Mouse (Mus musculus) heart, embryonic 13.5 days (tissue): ENCODE measurements around the gene Tmem206. TPM values are rescaled to one million over a fixed set of nuclear protein-coding genes. Genes with fewer than 3 reads are reported as not detected.
A peak's percentile ranks its signal among the peaks of the same experiment; 100 is the strongest.

Source experiments
- ATAC-seq: fragments of 200-750 bp; cut with Nextera tagmentation; 2 replicates; pipeline ENCODE4 v1.8.0; 2017; ENCODE audit warnings: moderate TSS enrichment; ENCODE audit not compliant: insufficient number of reproducible peaks, low FRiP score, low TSS enrichment; ENCODE audit errors: extremely low read depth
- H3K27ac ChIP-seq: fragments of 300-500 bp; sonication (generic); replicated peaks from 2 replicates; pipeline ENCODE4 v1.5.1; 2015; ENCODE audit warnings: moderate library complexity, mild to moderate bottlenecking, inconsistent platforms
- H3K27me3 ChIP-seq: fragments of 300-500 bp; sonication (generic); replicated peaks from 2 replicates; pipeline ENCODE4 v1.6.1; 2015; ENCODE audit warnings: mild to moderate bottlenecking, inconsistent platforms
- H3K36me3 ChIP-seq: fragments of 300-500 bp; sonication (generic); 2 replicates; pipeline ENCODE4 v1.6.1; 2015; ENCODE audit warnings: mild to moderate bottlenecking, inconsistent platforms
- H3K4me1 ChIP-seq: fragments of 300-500 bp; sonication (generic); 2 replicates; pipeline ENCODE4 v1.6.1; 2015; ENCODE audit warnings: inconsistent platforms
- H3K4me2 ChIP-seq: fragments of 300-500 bp; sonication (generic); 2 replicates; pipeline ENCODE4 v1.6.1; 2015; ENCODE audit warnings: inconsistent platforms, mild to moderate bottlenecking, moderate library complexity
- H3K4me3 ChIP-seq: fragments of 300-500 bp; sonication (generic); 2 replicates; pipeline ENCODE4 v1.5.1; 2015; ENCODE audit warnings: moderate library complexity, mild to moderate bottlenecking, inconsistent platforms
- H3K9ac ChIP-seq: fragments of 300-500 bp; sonication (generic); 2 replicates; pipeline ENCODE4 v1.6.1; 2015; ENCODE audit warnings: inconsistent platforms, mild to moderate bottlenecking, moderate library complexity
- H3K9me3 ChIP-seq: fragments of 300-500 bp; sonication (generic); 2 replicates; pipeline ENCODE4 v1.6.1; 2016; ENCODE audit warnings: inconsistent platforms
- WGBS: fragments of 180-500 bp; shearing (Covaris S2); methylation state at CpG from one replicate; pipeline ENCODE4 v1.1.7; 2015; ENCODE audit warnings: mixed read lengths; 5-methylcytosine and 5-hydroxymethylcytosine counted together
- polyA plus RNA-seq: library from polyadenylated mRNA; unstranded; fragments of >200 nt; fragmentation: Nextera tagmentation; extraction: Ambion mirVana; gene quantifications from 2 replicates; pipeline ENCODE4 v1.2.1, GENCODE M21; 2015

Tmem206 gene
- polyA plus RNA-seq, 1 experiment from 2014 or later: 16.2 TPM

DNA sequence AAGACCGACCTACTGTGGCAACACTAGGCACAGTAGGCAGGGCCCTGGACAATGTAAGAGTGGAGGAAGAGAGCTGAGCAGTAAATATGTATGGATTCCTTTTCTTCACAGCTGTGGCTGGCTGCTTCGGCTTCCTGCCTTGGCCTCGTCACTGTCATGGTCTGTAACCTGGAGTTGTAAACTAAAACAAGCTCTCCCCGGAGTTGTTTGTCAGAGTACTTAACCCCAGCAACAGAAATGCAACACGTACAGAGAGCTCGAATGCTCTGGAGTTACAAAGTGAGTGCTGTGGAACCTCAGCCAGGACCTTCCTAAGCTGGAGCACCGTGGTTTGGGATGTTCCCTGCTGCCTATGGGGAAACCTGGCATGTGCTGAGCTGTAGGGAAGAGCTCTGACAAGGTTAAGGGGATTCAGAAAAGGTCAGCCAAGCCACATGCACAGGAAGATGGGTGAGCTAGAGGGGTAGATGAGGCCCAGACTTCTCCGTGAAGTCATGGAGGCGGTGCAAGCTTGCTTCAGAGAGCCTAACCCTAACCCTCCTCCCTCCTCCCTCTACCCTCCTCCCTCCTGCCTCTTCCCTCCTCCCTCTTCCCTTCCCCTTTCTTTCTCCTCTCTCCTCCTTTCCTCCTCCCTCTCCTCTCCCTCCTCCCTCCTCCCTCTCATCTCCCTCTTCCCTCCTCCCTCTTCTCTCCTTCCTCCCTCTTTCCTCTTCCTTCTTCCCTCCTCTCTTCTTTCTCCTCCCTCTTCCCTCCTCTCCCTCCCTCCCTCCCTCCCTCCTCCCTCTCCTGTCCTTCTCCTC is 31.5 kb upstream of the Tmem206 start:
- WGBS: 56% methylated on average over 9 of the region's 9 CpGs
- Histone ChIP-seq H3K9ac (no peak overlapping the region), H3K4me3 (no peak overlapping the region), H3K36me3 (no peaks in the 10 kb centered on the region), H3K9me3 (no peaks in the 10 kb centered on the region), H3K4me1 (peaks cover 36% of the 10 kb centered on the region), H3K27me3 (no peaks in the 10 kb centered on the region), H3K27ac (no peak overlapping the region), H3K4me2 (no peak overlapping the region)
- ATAC-seq: no peak

DNA sequence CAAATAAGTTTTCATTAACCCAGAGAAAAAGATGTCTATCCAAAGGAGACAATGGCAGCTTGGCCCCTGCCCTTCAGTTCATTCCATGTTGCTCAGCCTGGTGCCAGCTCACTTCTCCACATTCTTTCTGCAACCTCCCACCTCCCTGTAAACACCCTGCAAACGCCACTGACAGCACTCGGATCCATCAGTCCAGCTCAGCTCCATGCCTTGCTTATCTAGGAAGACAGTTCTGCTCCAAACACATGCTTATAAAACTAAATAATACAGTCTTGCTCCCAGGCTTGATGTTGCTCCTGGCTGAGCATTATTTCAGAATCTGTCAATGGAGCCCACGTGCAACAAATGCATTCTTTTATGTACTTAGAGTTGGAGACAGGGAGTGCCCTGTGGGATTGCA is 29.9 kb upstream of the Tmem206 start:
- 0 out of 2 replicates have a peak overlapping the region, but pooled peaks have one; percentile 28 for H3K4me2 ChIP-seq
- no peak for ATAC-seq
- WGBS: 31% methylated on average over 3 of the region's 3 CpGs
- H3K27ac ChIP-seq: peak overlapping the region; percentile 68
- H3K36me3 ChIP-seq: no peaks in the 10 kb centered on the region
- H3K27me3 ChIP-seq: no peaks in the 10 kb centered on the region
- peaks cover 46% of the 10 kb centered on the region for H3K4me1 ChIP-seq
- H3K4me3 ChIP-seq: no peak overlapping the region
- H3K9ac ChIP-seq: peak overlapping the region; percentile 56
- H3K9me3 ChIP-seq: no peaks in the 10 kb centered on the region

DNA sequence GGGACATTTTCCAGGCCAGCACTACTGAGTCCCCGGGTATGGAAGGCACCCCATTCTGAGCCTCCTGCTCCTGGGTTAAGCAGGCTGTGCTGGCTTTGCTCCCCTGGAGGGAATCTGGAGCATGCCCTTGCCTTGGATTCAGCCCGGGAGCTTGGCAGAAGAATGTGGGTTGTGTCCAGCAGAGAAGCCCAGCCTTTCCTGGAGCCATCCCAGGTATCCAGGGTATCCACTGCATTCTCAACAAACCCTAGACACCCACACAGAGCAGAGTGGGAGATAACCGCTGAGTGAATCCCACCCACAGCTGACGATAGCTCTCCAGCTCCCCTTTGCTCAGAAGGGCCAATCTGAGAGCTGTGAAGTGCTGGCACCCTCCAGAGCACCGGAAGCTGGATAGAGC is 29.3 kb upstream of the Tmem206 start:
- H3K4me2 ChIP-seq: peak overlapping the region; percentile 28
- peak overlapping the region; percentile 56 for H3K9ac ChIP-seq
- no peaks in the 10 kb centered on the region for H3K9me3 ChIP-seq
- H3K4me1 ChIP-seq: peaks cover 46% of the 10 kb centered on the region
- H3K36me3 ChIP-seq: no peaks in the 10 kb centered on the region
- H3K4me3 ChIP-seq: no peak overlapping the region
- H3K27me3 ChIP-seq: no peaks in the 10 kb centered on the region
- no peak for ATAC-seq
- H3K27ac ChIP-seq: peak overlapping the region; percentile 68
- WGBS: 25% methylated on average over 5 of the region's 5 CpGs

GRCm38 (mm10) chr1:191298304-191298703 is 27.4 kb upstream of the Tmem206 start:
- no peak overlapping the region for H3K9ac ChIP-seq
- 81% methylated on average over 4 of the region's 4 CpGs for WGBS
- ATAC-seq: no peak
- H3K4me2 ChIP-seq: no peak overlapping the region
- no peak overlapping the region for H3K27ac ChIP-seq
- no peaks in the 10 kb centered on the region for H3K27me3 ChIP-seq
- H3K4me1 ChIP-seq: peaks cover 45% of the 10 kb centered on the region
- no peak overlapping the region for H3K4me3 ChIP-seq
- no peaks in the 10 kb centered on the region for H3K9me3 ChIP-seq
- H3K36me3 ChIP-seq: no peaks in the 10 kb centered on the region

- H3K4me2 ChIP-seq: peak overlapping the region; percentile 16; the same call in 1 of the 2 replicates
- H3K27ac ChIP-seq: peak overlapping the region; percentile 77
- H3K36me3 ChIP-seq: no peaks in the 10 kb centered on the region
- no peak overlapping the region for H3K9ac ChIP-seq
- WGBS: 27% methylated on average over 11 of the region's 11 CpGs
- ATAC-seq: peak; percentile 55; the same call in 1 of the 2 replicates
- H3K4me3 ChIP-seq: no peak overlapping the region
- H3K4me1 ChIP-seq: peaks cover 43% of the 10 kb centered on the region
- H3K9me3 ChIP-seq: no peaks in the 10 kb centered on the region
- H3K27me3 ChIP-seq: no peaks in the 10 kb centered on the region
These were observed 26.3 kb upstream of the Tmem206 start for GRCm38 (mm10) chr1:191299215-191299942.

DNA sequence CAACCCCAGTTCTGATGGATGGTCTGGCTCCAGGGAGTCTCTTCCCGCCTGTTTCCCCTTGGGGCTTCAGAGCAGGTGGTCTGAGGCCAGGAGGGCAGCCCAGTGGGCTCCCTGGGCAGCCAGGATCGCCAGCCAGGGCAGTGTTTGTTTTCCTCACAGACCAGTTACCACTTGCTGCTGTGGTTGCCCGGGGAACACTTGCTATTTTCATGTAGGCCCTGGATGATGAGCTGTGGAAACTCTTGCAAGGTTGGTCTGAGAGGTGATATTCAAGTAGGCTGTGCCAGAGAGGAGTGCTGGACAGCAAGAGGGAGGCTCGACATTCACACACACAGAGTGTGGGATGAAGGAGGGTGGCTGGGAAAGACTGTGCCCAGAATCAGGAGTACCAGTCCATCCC is 23.8 kb upstream of the Tmem206 start:
- no peak overlapping the region for H3K4me2 ChIP-seq

GRCm38 (mm10) chr1:191303736-191304135 is 22.0 kb upstream of the Tmem206 start:
- Histone ChIP-seq H3K36me3 (peaks cover 20% of the 10 kb centered on the region), H3K9me3 (no peaks in the 10 kb centered on the region), H3K4me3 (no peak overlapping the region), H3K9ac (no peak overlapping the region), H3K27me3 (no peaks in the 10 kb centered on the region), H3K4me1 (peaks cover 20% of the 10 kb centered on the region), H3K27ac (no peak overlapping the region), H3K4me2 (no peak overlapping the region)
- no peak for ATAC-seq
- WGBS: 62% methylated on average over 3 of the region's 3 CpGs

More for the DNA sequence above, 23.8 kb upstream of the Tmem206 start:
- H3K4me3 ChIP-seq: no peak overlapping the region
- peaks cover 6% of the 10 kb centered on the region for H3K36me3 ChIP-seq
- 25% methylated on average over 4 of the region's 4 CpGs for WGBS
- no peaks in the 10 kb centered on the region for H3K27me3 ChIP-seq
- ATAC-seq: no peak
- peak overlapping the region; percentile 64 for H3K27ac ChIP-seq
- H3K9ac ChIP-seq: 0 out of 2 replicates have a peak overlapping the region, but pooled peaks have one; percentile 20
- no peaks in the 10 kb centered on the region for H3K9me3 ChIP-seq
- peaks cover 23% of the 10 kb centered on the region for H3K4me1 ChIP-seq

- H3K27ac ChIP-seq: no peak overlapping the region
- H3K9ac ChIP-seq: no peak overlapping the region
- WGBS: 52% methylated on average over 6 of the region's 6 CpGs
- peaks cover 20% of the 10 kb centered on the region for H3K36me3 ChIP-seq
- no peak overlapping the region for H3K4me3 ChIP-seq
- no peaks in the 10 kb centered on the region for H3K9me3 ChIP-seq
- H3K27me3 ChIP-seq: no peaks in the 10 kb centered on the region
- H3K4me1 ChIP-seq: peaks cover 15% of the 10 kb centered on the region
- ATAC-seq: no peak
- no peak overlapping the region for H3K4me2 ChIP-seq
These were observed 21.5 kb upstream of the Tmem206 start for GRCm38 (mm10) chr1:191304216-191304615.

DNA sequence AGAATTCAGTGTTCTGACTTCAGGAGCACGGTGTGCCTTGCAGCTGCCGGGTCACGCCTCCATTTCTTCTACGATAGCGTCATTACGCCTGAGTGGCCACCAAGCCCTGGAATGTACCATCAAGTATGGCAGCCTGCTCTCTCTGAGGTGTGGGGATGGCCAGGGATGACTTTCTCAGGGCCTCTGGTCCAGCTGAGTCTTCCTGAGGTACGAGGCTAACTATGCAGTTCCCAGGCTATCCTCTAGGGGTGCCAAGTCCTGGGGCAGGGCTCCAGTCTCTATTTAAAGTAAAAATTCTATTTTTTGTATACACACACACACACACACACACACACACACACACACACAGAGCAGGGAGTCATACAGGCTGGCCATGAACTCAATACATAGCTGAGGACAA is 20.1 kb upstream of the Tmem206 start:
- H3K9ac ChIP-seq: no peak overlapping the region
- no peak overlapping the region for H3K27ac ChIP-seq
- H3K4me1 ChIP-seq: peaks cover 5% of the 10 kb centered on the region
- ATAC-seq: no peak
- H3K36me3 ChIP-seq: peaks cover 28% of the 10 kb centered on the region
- no peak overlapping the region for H3K4me2 ChIP-seq
- no peaks in the 10 kb centered on the region for H3K9me3 ChIP-seq
- H3K27me3 ChIP-seq: no peaks in the 10 kb centered on the region
- H3K4me3 ChIP-seq: no peak overlapping the region
- 75% methylated on average over 7 of the region's 7 CpGs for WGBS

DNA sequence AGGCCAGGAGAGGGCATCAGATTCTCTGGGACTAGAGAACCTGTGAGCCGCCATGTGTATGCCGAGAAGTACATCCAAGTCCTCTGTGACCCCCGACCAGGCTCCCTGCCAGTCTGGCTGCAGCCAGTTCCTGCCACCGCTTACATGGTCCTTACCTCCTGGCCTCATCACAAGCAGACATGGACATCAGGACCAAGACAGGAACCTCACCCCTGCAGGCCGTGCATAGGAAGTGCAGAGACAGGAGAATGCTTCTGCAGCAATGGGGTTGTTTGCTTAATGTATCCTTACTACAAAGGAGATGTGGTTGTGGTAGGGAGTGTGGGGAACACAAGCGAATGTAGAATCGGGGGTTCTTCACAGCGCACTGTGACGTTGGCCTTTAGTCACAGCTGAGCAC is 19.4 kb upstream of the Tmem206 start:
- H3K4me2 ChIP-seq: no peak overlapping the region
- no peak overlapping the region for H3K9ac ChIP-seq
- H3K36me3 ChIP-seq: peaks cover 28% of the 10 kb centered on the region
- H3K9me3 ChIP-seq: no peaks in the 10 kb centered on the region
- H3K4me1 ChIP-seq: peaks cover 5% of the 10 kb centered on the region
- H3K27me3 ChIP-seq: no peaks in the 10 kb centered on the region
- WGBS: 78% methylated on average over 9 of the region's 9 CpGs
- H3K4me3 ChIP-seq: no peak overlapping the region
- H3K27ac ChIP-seq: no peak overlapping the region
- no peak for ATAC-seq

GRCm38 (mm10) chr1:191307766-191308455 is 17.8 kb upstream of the Tmem206 start:
- 77% methylated on average over 9 of the region's 9 CpGs for WGBS
- Histone ChIP-seq H3K4me2 (no peak overlapping the region), H3K9ac (no peak overlapping the region), H3K27me3 (no peaks in the 10 kb centered on the region), H3K4me1 (peaks cover under 1% of the 10 kb centered on the region; the same call in 1 of the 2 replicates), H3K9me3 (no peaks in the 10 kb centered on the region), H3K36me3 (peaks cover 28% of the 10 kb centered on the region), H3K27ac (no peak overlapping the region), H3K4me3 (no peak overlapping the region)
- ATAC-seq: no peak
